Mouse (Mus musculus) kidney, adult 11 months (tissue): Measurements from ENCODE around the gene Smim14.
"Not testable (repeated sequence)": the region's sequence is repeated elsewhere in the genome, so short reads cannot be mapped to it uniquely, and the experiment has no call there.

Experiments
- DNase-seq: peaks from one replicate; pipeline ENCODE4 v3.0.0; 2022

Smim14 gene

DNA sequence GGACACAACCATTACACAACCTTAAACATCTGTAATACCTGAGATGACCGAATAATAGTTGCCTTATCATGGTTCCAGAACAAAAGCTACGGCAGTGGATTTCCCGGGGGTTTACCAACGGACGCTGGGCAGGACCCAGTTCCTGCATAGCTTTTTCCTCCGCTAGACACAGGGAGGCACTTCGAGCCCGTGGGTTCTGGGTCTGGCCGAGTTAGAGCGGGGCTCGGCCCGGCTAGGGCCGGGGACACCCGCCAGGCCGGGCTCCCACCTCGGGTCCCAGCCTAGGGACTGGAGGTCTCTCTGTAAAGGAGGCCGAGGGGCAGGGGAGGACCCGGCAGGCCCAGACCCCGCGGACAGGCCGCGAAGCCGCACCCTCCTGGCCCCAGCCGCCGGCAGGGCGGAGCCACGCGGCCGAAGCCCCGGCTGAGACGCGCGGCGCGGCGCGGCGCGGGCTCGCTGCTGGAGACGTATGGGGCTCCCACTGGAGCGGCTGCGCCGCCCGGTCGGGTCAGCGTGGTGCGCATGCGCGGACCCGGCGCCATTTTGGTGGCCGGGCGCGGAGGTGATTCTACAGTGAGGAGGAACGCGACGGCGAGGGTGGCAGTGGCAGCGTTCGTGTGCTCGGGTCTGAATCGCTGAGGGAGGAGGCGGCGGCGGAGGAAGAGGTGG, at the start of gene Smim14, which contains the start of gene Ube2k:
Gene Smim14, minus strand, starts transcription at position 434 of the 669 bp plus-strand sequence.
Gene Ube2k, plus strand, starts transcription at position 483 of the 669 bp plus-strand sequence.
- DNase-seq: peak; percentile 93

- DNase-seq: peak; percentile 28
Measured at GRCm38 (mm10) chr5:65586291-65586690, 49.3 kb upstream of the Smim14 start.

DNA sequence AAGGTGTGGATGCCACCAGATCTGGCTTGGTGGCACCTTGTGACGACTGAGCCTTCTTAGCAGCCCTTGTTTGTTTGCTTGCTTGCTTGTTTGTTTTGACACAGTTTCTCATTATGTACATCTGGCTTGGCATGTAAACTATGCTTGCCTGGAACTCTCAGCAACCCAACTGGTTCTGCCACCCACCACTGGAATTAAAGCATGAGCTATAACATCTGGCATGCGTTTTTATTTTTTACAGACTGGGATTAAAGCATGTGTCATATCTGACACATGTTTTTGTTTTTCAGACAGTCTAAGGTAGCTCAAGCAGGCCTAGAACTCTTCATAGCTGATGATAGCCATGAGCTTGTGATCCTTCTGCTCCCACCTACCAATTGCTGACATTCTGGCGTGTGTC, 41.6 kb upstream of the Smim14 start:
- DNase-seq: no peak

GRCm38 (mm10) chr5:65575896-65576295, 38.9 kb upstream of the Smim14 start:
- no peak for DNase-seq

GRCm38 (mm10) chr5:65574876-65575275, 37.9 kb upstream of the Smim14 start:
- DNase-seq: no peak

DNA sequence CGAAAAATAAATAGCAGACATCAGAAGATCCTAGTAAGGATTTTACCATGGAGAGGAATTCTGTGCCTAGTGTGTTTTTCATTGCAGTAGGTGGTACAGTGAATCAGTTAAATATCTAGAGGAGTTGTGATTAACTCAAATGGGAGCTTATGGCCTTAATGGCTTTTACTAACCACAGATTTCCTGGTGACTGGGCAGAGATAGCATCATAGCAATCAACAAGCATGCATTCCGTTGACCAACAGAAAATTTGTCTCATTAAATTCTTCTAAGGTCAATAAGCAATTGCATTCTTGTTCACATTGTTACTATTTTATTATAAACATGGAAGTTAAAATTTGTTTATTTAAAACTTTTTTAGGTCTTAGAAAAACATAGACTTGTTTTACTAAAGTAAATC, 28.5 kb upstream of the Smim14 start:
- DNase-seq: no peak

GRCm38 (mm10) chr5:65561125-65561893, 24.3 kb upstream of the Smim14 start:
- no peak for DNase-seq

DNA sequence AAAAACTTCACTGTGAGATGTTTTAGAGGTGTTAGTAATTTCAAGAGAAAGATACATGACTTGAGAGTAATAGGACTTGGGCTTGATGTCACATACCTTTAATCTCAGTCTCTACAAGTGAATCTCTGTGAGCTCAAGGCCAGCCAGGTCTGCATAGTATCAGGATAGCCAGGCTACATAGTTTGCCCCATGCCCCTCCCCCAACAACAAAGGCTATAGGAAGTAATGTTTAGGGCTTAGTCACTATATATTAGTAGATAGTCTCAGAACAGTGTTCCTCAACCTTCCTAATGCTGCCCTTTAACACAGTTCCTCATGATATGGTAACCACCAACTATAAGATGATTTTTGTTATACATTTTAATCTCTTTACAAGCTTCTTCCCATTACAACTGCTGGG, 20.1 kb upstream of the Smim14 start:
- DNase-seq: no peak

DNA sequence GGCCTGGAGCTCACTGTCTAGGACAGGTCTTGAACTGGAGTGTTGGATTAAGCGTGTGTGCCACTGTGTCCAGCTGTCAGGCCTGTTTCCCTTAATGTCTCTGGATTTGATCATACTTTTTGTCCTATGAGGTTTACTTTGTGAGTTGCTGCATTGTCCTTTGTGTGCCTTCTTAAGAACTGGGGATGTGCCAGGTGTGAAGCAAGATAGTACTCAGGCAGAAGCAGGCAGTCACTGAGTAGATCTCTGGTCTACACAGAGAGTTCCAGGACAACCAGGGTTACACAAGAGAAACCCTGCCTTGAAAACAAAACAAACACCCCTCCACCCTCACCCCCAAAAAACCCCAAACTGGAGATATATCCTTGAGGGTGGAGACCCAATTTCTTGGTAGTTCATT, 12.7 kb upstream of the Smim14 start:
- DNase-seq: no peak

DNA sequence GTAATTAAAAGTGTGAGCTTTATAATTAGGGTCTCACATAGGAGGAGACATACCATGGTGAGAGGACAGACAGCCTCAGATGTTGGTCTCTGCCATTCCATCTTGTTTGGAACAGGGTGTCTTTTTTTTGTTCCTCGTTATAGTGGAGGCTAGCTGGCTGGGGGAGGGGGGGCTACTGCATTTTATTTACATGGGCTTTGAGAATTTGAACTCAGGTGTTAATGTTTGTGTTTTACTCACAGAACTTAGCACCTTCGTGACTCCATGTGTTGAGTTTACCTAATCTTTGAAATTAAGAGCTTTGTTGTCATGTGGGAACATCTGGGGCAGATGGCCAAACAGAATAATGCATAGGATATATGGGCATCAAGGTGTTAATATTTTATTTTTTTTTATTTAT, 7.6 kb upstream of the Smim14 start:
- no peak for DNase-seq

DNA sequence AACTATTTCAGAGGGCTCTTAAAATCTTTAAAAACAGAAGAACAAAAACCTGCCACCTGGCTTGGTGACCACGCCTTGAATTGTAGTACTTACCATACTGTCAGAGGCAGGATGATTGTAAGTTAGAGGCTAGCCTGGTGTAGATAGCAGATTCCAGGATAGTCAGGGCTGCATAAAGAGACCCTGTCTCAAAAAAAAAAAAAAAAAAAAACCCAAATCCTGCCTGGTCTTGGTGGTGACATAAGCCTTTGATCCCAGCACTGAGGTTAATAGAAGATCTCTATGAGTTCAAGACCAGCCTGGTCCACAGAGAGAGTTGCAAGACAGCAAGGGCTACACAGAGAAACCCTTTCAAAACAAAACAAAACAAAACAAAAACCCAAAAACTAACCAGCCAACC, 6.5 kb upstream of the Smim14 start:
- DNase-seq: no peak

DNA sequence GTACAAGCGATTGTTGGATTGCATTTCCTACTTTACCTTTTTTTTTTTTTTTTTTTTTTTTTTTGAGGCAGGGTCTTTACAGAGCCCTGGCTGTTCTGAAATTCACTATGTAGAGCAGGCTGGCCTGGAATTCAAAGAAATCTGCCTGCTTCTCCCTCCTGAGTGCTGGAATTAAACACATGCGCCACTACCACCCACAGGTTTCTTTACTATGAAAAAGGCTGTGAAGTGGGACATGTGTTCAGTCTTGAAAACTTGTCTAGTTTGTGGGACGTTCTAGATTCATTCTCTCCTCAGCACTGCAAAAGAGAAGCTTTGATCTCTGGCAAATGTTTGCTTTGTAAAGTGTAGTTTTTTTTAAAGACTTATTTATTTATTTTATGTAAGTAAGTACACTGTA, 4.9 kb upstream of the Smim14 start:
- DNase-seq: no peak

DNA sequence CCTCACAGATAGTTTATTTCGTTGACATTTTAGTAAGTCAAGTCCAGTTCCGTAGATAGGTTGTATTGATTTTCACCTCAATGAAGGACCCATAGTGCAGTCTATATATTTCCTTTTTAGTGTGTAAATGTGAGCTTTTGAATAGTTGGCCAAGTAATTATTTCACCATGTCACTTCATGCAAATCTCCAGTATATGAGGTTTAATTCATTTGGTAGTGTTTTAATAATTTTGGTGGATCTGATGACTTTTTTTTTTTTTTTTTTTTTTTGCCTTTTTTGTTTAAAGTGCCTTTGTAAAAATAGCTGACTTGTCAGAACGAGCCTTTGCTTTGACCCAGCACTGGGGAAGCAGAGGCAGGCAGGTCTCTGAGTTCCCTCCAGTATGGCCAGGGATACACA, 2.8 kb upstream of the Smim14 start:
- DNase-seq: no peak

- no peak for DNase-seq
Measured at GRCm38 (mm10) chr5:65538829-65539228, 1.8 kb upstream of the Smim14 start.

- DNase-seq: no peak
Measured at GRCm38 (mm10) chr5:65538121-65538520, 1.1 kb upstream of the Smim14 start.

DNA sequence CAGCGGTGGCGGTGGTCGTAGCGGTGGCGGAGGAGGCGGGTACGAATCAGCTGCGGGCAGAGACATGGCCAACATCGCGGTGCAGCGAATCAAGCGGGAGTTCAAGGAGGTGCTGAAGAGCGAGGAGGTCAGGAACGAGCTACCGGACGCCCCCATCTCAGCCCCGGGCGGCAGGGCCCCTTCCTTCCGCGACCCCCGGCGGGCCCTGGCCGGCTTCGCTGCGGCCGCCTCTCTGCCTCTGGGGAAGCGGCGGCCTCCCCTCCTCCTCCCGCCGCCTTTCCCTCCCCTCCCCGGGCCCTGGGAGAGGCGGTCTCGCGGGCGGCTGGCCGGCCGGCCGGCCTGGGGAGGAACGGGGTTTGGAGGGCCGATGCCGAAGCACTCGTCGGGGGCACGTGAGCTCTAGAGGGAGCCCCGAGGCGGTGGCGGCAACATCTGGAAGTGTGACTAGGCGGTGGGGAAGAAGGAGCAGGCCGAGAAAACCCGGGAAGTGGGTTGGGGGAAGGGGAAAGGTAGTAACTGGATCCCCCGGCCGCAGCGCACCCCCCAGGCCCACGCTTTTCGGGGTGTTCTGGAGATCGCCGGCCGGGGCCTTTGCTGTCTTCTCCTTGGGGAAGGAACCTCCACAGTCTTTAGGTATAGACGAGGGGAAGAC, 562 bp upstream of the Smim14 start:
- no peak for DNase-seq

DNA sequence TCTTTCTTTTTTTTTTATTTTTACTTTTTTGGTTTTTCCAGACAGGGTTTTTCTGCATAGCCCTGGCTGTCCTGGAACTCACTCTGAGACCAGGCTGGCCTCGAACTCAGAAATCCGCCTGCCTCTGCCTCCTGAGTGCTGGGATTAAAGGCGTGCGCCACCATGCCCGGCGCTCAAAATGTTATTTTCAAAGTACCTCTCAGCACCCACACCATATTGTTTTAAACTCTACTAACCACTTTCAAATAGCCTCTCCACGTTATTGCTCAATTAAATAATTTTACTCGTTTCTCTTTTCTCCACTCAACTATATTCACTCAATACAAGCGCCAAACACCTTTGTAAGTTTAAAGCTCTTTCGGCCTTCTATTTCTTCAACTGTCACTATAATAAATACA, 917 bp downstream of the Smim14 start:
- not testable (repeated sequence) for DNase-seq

- peak; percentile 36 for DNase-seq
Measured at GRCm38 (mm10) chr5:65535457-65536067, 1.4 kb downstream of the Smim14 start.

- DNase-seq: peak; percentile 12
Measured at GRCm38 (mm10) chr5:65534496-65534895, 2.5 kb downstream of the Smim14 start.

DNA sequence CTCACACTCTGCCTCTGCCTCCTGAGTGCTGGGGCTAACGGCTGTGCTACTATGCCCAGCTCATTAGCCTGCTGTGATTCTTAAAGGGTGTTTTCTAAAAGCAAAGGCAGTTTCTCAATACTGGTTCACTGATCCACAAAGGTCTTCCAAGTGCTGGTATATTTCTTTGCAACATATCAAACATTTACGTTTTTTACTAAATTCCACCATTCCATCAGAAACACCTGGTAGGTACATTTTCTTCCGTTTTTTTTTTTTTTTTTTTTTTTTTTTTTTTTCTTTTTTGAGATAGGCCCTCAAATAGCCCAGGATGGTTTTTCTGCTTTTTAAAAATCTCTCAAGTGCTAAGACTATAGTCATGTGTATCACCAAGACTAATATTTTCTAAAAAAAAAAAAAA, 5.7 kb downstream of the Smim14 start:
- DNase-seq: no peak

DNA sequence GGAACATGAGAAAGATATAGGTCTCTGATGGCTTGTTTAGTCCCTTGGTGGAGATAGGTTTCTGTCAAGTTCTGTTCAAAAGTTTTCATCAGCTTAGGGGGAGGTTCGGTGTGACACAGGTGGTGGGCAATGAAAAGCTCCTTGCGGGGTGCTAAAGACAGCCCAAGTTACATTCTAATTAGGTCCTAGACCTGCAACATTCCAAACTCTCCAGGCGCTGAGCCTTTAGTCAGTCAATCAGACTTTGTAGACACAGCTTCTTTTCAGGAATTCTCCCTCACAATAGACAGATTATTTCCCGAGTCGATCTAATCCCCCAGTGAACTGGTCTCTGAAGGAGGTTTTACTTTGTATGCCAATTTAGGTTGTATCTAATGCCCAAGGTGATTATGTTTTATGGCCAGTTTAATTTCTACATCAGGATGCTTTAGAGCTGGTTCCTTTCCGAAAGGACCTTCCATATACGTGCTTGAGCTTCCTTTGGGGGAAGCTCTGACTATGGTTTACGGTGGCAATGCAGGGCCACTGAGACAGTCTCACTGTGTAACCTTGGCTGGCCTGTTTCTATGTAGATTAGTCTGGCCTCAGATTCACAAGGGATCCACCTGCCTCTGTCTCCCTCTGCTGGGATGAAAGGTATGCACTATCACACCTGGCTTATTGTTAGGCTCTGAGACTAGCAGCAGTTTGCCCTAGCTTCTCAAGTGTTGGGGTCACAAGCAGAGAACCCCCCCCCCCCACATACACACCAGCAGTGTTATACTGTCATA, 11.1 kb downstream of the Smim14 start:
- no peak for DNase-seq

GRCm38 (mm10) chr5:65524831-65525230, 12.2 kb downstream of the Smim14 start:
- DNase-seq: no peak

- DNase-seq: no peak
Measured at GRCm38 (mm10) chr5:65521803-65522202, 15.2 kb downstream of the Smim14 start.
